Mouse (Mus musculus): Measurements from ENCODE around the gene G6pc. TPM values are rescaled to one million over a fixed set of nuclear protein-coding genes. Genes with fewer than 3 reads are reported as not detected.
"Not testable (repeated sequence)": the region's sequence is repeated elsewhere in the genome, so short reads cannot be mapped to it uniquely, and the experiment has no call there.

The G6pc gene
- polyA plus RNA-seq, 1 experiment from 2014 or later, result not detected

DNA sequence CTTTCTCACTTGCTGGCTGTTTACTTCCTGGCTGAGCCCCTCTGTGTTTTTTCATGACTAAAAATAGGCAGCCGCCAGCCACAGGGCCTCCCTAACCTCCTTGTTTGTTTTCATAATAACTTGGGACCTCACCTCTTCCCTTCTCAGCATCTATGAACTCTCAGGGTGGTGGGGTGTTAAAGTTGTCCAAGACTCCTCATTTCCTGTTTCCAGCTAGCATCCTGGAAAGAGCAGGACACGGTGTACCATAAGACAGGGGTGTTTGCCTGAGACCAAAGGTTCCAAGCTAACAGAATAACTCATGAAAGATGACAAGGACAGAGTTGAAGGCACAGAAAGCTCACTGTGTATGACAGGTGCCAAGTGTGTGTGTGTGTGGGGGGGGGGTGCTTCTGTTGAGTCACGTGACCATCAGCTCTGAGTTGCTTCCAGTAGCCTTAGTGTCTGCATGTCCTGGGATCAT lies 6.7 kb upstream of the G6pc start:
- Histone ChIP-seq H3K4me1 (ENCODE audit: control insufficient read depth, insufficient read depth, low read length) (no peaks in the 10 kb centered on the region), H3K9ac (replicated peaks; ENCODE audit: low read length) (no peak overlapping the region), H3K36me3 (replicated peaks; ENCODE audit: control insufficient read depth, insufficient read depth, low read depth, low read length) (no peaks in the 10 kb centered on the region), H3K4me3 (ENCODE audit: low read depth, low read length) (no peak overlapping the region), H3K4me2 (ENCODE audit: low read depth, low read length) (no peak overlapping the region), H3K9me3 (replicated peaks; ENCODE audit: control insufficient read depth, low read length) (no peaks in the 10 kb centered on the region), H3K27me3 (ENCODE audit: control insufficient read depth, insufficient read depth, low read length) (no peaks in the 10 kb centered on the region), H3K27ac (replicated peaks; ENCODE audit: low read depth, low read length) (no peak overlapping the region)
- DNase-seq (ENCODE audit: low spot score) (no peak), ATAC-seq (replicated peaks; ENCODE audit: insufficient number of reproducible peaks, low FRiP score, low TSS enrichment, low read depth) (no peak)
- 39% methylated on average over 3 of the region's 3 CpGs for WGBS

DNA sequence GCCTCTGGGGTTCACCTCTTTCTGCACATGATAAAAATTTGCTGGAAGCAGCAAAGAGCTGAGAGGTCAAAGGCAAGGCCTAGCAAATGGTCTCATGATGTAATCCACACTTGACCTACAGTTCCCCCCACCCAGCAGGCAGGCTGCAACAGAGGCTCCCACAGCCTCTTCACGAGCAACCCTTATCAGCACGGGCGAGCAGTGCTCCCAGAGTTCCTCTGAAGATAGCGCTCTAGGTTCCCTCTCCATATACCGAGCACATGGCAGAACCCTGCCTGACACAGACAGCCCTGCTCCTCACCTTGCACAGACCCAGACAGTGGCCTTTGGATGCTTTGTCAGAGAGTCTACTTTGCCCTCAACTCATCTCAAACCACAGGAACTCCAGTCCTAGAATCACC lies 2.8 kb upstream of the G6pc start:
- Histone ChIP-seq H3K4me2 (ENCODE audit: low read depth, low read length) (no peak overlapping the region), H3K27me3 (ENCODE audit: control insufficient read depth, insufficient read depth, low read length) (no peaks in the 10 kb centered on the region), H3K9me3 (replicated peaks; ENCODE audit: control insufficient read depth, low read length) (no peaks in the 10 kb centered on the region), H3K4me1 (ENCODE audit: control insufficient read depth, insufficient read depth, low read length) (no peaks in the 10 kb centered on the region), H3K4me3 (ENCODE audit: low read depth, low read length) (no peak overlapping the region), H3K36me3 (replicated peaks; ENCODE audit: control insufficient read depth, insufficient read depth, low read depth, low read length) (no peaks in the 10 kb centered on the region), H3K27ac (replicated peaks; ENCODE audit: low read depth, low read length) (no peak overlapping the region), H3K9ac (replicated peaks; ENCODE audit: low read length) (no peak overlapping the region)
- 85% methylated on average over 5 of the region's 5 CpGs for WGBS
- no peak for DNase-seq (ENCODE audit: low spot score)
- ATAC-seq (replicated peaks; ENCODE audit: insufficient number of reproducible peaks, low FRiP score, low TSS enrichment, low read depth), result no peak

DNA sequence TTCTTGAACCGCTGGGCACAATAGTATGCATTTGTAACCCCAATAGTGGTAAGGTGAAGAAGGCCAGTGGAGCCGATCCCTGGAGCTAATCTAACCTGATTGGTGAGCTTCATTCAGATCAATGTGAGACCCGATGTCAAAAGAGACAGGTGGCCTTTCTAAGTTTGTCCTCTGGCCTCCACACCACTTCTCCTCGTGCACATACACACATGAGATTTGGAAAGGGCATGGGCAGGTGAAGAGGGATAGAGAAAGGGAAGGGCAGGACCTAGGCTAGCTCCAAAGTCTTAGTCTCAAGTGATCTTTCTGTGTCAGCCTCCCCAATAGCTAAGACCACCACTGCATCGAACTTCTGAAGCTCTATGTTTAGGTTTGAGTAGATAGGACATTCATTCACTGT lies 2.8 kb downstream of the G6pc start:
- no peak overlapping the region for H3K4me2 ChIP-seq (ENCODE audit: low read depth, low read length)
- H3K36me3 ChIP-seq (replicated peaks; ENCODE audit: control insufficient read depth, insufficient read depth, low read depth, low read length), result no peaks in the 10 kb centered on the region
- WGBS, result 82% methylated on average over 5 of the region's 5 CpGs
- H3K9me3 ChIP-seq (replicated peaks; ENCODE audit: control insufficient read depth, low read length), result no peaks in the 10 kb centered on the region
- no peaks in the 10 kb centered on the region for H3K4me1 ChIP-seq (ENCODE audit: control insufficient read depth, insufficient read depth, low read length)
- H3K4me3 ChIP-seq (ENCODE audit: low read depth, low read length), result no peak overlapping the region
- no peak overlapping the region for H3K27ac ChIP-seq (replicated peaks; ENCODE audit: low read depth, low read length)
- ATAC-seq (replicated peaks; ENCODE audit: insufficient number of reproducible peaks, low FRiP score, low TSS enrichment, low read depth) (no peak), DNase-seq (ENCODE audit: low spot score) (no peak)
- H3K27me3 ChIP-seq (ENCODE audit: control insufficient read depth, insufficient read depth, low read length), result no peaks in the 10 kb centered on the region
- H3K9ac ChIP-seq (replicated peaks; ENCODE audit: low read length), result no peak overlapping the region

DNA sequence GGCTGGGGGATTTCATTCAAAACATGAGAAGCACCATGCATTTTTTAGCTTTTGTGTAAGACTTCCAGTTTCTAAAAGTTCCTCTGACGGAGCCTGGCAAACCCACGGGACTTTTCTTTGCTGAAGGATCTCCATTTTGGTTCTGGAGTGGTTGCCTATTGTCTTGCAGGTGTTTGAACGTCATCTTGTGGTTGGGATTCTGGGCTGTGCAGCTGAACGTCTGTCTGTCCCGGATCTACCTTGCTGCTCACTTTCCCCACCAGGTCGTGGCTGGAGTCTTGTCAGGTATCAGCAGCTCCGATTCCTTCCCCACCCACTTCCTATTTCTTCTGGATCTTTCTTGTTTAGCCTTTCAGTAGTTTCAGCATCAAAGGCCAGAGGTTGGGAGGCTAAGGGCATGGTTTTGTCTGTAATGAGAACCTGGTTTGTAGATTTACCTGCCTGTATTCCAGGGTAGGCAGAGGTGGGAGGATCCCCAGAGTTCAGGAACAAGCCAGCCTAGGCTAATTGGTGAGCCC lies 7.1 kb downstream of the G6pc start:
- Histone ChIP-seq H3K4me3 (ENCODE audit: low read depth, low read length) (no peak overlapping the region), H3K4me2 (ENCODE audit: low read depth, low read length) (no peak overlapping the region), H3K9me3 (replicated peaks; ENCODE audit: control insufficient read depth, low read length) (no peaks in the 10 kb centered on the region), H3K27ac (replicated peaks; ENCODE audit: low read depth, low read length) (no peak overlapping the region), H3K9ac (replicated peaks; ENCODE audit: low read length) (no peak overlapping the region), H3K4me1 (ENCODE audit: control insufficient read depth, insufficient read depth, low read length) (no peaks in the 10 kb centered on the region), H3K36me3 (replicated peaks; ENCODE audit: control insufficient read depth, insufficient read depth, low read depth, low read length) (no peaks in the 10 kb centered on the region), H3K27me3 (ENCODE audit: control insufficient read depth, insufficient read depth, low read length) (no peaks in the 10 kb centered on the region)
- ATAC-seq (replicated peaks; ENCODE audit: insufficient number of reproducible peaks, low FRiP score, low TSS enrichment, low read depth), result no peak
- DNase-seq (ENCODE audit: low spot score), result no peak
- 62% methylated on average over 7 of the region's 7 CpGs for WGBS

DNA sequence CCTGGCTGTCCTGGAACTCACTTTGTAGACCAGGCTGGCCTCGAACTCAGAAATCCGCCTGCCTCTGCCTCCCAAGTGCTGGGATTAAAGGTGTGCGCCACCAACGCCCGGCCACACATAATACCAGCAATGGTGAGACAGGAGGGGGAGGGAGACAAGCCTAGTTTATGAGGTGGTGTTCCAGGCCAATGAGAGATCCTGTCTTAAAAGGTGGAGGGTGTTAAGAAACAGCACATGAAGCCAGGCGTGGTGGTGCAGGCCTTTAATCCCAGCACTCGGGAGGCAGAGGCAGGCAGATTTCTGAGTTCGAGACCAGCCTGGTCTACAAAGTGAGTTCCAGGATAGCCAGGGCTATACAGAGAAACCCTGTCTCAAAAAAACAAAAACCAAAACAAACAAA lies 10.8 kb downstream of the G6pc start:
- 95% methylated on average over 8 of the region's 8 CpGs for WGBS
- not testable (repeated sequence) for H3K27me3 ChIP-seq (ENCODE audit: control insufficient read depth, insufficient read depth, low read length); H3K27ac ChIP-seq (replicated peaks; ENCODE audit: low read depth, low read length); H3K4me3 ChIP-seq (ENCODE audit: low read depth, low read length); H3K4me1 ChIP-seq (ENCODE audit: control insufficient read depth, insufficient read depth, low read length); H3K9ac ChIP-seq (replicated peaks; ENCODE audit: low read length); H3K36me3 ChIP-seq (replicated peaks; ENCODE audit: control insufficient read depth, insufficient read depth, low read depth, low read length); DNase-seq (ENCODE audit: low spot score); H3K4me2 ChIP-seq (ENCODE audit: low read depth, low read length); H3K9me3 ChIP-seq (replicated peaks; ENCODE audit: control insufficient read depth, low read length); ATAC-seq (replicated peaks; ENCODE audit: insufficient number of reproducible peaks, low FRiP score, low TSS enrichment, low read depth)

DNA sequence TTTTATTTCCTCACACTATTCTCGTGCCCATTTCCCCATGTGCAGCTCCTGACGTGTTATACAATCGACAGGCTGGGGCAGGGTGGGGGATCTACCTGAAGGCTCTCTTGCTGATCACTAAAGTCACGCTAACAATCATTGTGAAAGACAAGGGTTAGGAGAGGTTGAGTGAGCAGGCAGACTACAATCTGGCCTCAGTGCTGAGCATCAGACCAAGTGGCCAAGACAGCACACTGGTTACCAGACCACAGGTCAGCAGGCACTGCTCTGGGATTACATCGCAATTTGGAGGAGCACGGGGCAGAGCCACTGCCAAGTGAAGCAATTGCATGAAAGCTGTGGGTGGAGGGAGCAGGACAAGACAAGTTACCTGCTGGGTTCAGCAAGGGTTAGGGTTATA lies 11.6 kb downstream of the G6pc start:
- ATAC-seq (replicated peaks; ENCODE audit: insufficient number of reproducible peaks, low FRiP score, low TSS enrichment, low read depth) (no peak), DNase-seq (ENCODE audit: low spot score) (no peak)
- Histone ChIP-seq H3K9me3 (replicated peaks; ENCODE audit: control insufficient read depth, low read length) (no peaks in the 10 kb centered on the region), H3K4me3 (ENCODE audit: low read depth, low read length) (no peak overlapping the region), H3K27me3 (ENCODE audit: control insufficient read depth, insufficient read depth, low read length) (no peaks in the 10 kb centered on the region), H3K4me1 (ENCODE audit: control insufficient read depth, insufficient read depth, low read length) (no peaks in the 10 kb centered on the region), H3K9ac (replicated peaks; ENCODE audit: low read length) (no peak overlapping the region), H3K36me3 (replicated peaks; ENCODE audit: control insufficient read depth, insufficient read depth, low read depth, low read length) (no peaks in the 10 kb centered on the region), H3K27ac (replicated peaks; ENCODE audit: low read depth, low read length) (no peak overlapping the region), H3K4me2 (ENCODE audit: low read depth, low read length) (no peak overlapping the region)
- 76% methylated on average over 6 of the region's 6 CpGs for WGBS

DNA sequence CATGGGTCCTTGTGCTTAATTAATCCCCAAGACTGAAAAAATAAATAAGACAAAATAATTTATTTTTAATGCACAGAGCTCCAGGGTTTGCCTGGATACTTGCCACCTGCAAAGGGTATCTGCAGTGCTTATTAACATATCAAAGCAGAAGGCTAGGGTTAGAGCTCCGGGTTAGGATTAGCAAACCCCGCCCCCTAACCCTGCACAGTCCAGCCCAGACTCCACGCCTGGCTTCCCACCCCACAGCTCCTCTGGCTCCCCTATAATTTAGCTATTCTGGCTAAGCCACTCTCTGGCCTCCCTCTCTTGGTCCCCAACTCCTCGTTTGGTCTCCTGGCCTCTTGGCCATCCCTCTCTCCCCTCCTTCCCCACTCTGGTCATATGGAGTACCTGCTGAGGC lies 14.5 kb downstream of the G6pc start:
- ATAC-seq (replicated peaks; ENCODE audit: insufficient number of reproducible peaks, low FRiP score, low TSS enrichment, low read depth), result no peak
- no peaks in the 10 kb centered on the region for H3K4me1 ChIP-seq (ENCODE audit: control insufficient read depth, insufficient read depth, low read length)
- H3K9me3 ChIP-seq (replicated peaks; ENCODE audit: control insufficient read depth, low read length), result no peaks in the 10 kb centered on the region
- H3K27ac ChIP-seq (replicated peaks; ENCODE audit: low read depth, low read length), result no peak overlapping the region
- DNase-seq (ENCODE audit: low spot score), result peak; percentile 13
- no peak overlapping the region for H3K9ac ChIP-seq (replicated peaks; ENCODE audit: low read length)
- H3K27me3 ChIP-seq (ENCODE audit: control insufficient read depth, insufficient read depth, low read length), result no peaks in the 10 kb centered on the region
- no peaks in the 10 kb centered on the region for H3K36me3 ChIP-seq (replicated peaks; ENCODE audit: control insufficient read depth, insufficient read depth, low read depth, low read length)
- H3K4me2 ChIP-seq (ENCODE audit: low read depth, low read length), result no peak overlapping the region
- 17% methylated on average over 4 of the region's 4 CpGs for WGBS
- H3K4me3 ChIP-seq (ENCODE audit: low read depth, low read length), result no peak overlapping the region

DNA sequence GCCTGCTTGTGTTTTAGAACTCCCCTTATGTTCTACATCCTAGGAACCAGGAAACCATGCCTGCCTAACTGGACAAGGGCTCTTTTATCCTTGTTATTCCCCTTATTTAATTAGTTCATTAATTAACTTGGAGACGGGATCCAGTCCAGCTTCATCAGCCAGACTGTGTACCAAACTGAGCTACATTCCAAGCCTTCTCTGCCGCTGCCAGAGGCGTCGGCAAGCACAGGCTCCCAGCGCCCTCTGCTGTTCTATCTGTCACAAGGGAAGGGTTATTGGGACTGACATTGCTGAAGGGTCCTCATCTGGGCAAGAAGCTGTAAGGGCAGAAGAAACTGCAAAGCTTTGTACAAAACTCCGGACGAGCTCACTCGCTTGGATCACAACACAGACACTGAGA lies 27.7 kb downstream of the G6pc start:
- Histone ChIP-seq H3K27me3 (ENCODE audit: control insufficient read depth, insufficient read depth, low read length) (no peaks in the 10 kb centered on the region), H3K4me3 (ENCODE audit: low read depth, low read length) (no peak overlapping the region), H3K9ac (replicated peaks; ENCODE audit: low read length) (no peak overlapping the region; the same call in 1 of the 2 replicates), H3K4me1 (ENCODE audit: control insufficient read depth, insufficient read depth, low read length) (no peaks in the 10 kb centered on the region), H3K4me2 (ENCODE audit: low read depth, low read length) (no peak overlapping the region), H3K36me3 (replicated peaks; ENCODE audit: control insufficient read depth, insufficient read depth, low read depth, low read length) (no peaks in the 10 kb centered on the region), H3K9me3 (replicated peaks; ENCODE audit: control insufficient read depth, low read length) (no peaks in the 10 kb centered on the region), H3K27ac (replicated peaks; ENCODE audit: low read depth, low read length) (no peak overlapping the region)
- ATAC-seq (replicated peaks; ENCODE audit: insufficient number of reproducible peaks, low FRiP score, low TSS enrichment, low read depth) (no peak), DNase-seq (ENCODE audit: low spot score) (peak; percentile 86)
- 6% methylated on average over 8 of the region's 8 CpGs for WGBS

Data from embryonic facial prominence, embryonic 11.5 days (tissue).